Mouse (Mus musculus) liver, embryonic 13.5 days (tissue): ENCODE results near the gene Lgals3bp. TPM values are rescaled to one million over a fixed set of nuclear protein-coding genes. Genes with fewer than 3 reads are reported as not detected.

Source experiments
- ATAC-seq: fragments of 200-750 bp; cut with Nextera tagmentation; 2 replicates; pipeline ENCODE4 v1.8.0; 2017; ENCODE audit warnings: low read depth, mild to moderate bottlenecking, moderate number of reproducible peaks, moderate library complexity
- DNase-seq: peaks from one replicate; pipeline ENCODE4 v3.0.0; 2022
- H3K27ac ChIP-seq: fragments of 300-500 bp; sonication (generic); 2 replicates; pipeline ENCODE4 v1.5.1; 2015; ENCODE audit warnings: moderate library complexity, mild to moderate bottlenecking, inconsistent platforms
- H3K27me3 ChIP-seq: fragments of 300-500 bp; sonication (generic); 2 replicates; pipeline ENCODE4 v1.6.1; 2015; ENCODE audit warnings: mild to moderate bottlenecking, inconsistent platforms
- H3K36me3 ChIP-seq: fragments of 300-500 bp; sonication (generic); 2 replicates; pipeline ENCODE4 v1.6.1; 2015; ENCODE audit warnings: mild to moderate bottlenecking, inconsistent platforms
- H3K4me1 ChIP-seq: fragments of 300-500 bp; sonication (generic); replicated peaks from 2 replicates; pipeline ENCODE4 v1.6.1; 2015; ENCODE audit warnings: inconsistent platforms
- H3K4me2 ChIP-seq: fragments of 300-500 bp; sonication (generic); 2 replicates; pipeline ENCODE4 v1.6.1; 2015; ENCODE audit warnings: inconsistent platforms, mild to moderate bottlenecking, moderate library complexity
- H3K4me3 ChIP-seq: fragments of 300-500 bp; sonication (generic); replicated peaks from 2 replicates; pipeline ENCODE4 v1.5.1; 2015; ENCODE audit warnings: mild to moderate bottlenecking, inconsistent platforms
- H3K9ac ChIP-seq: fragments of 300-500 bp; sonication (generic); 2 replicates; pipeline ENCODE4 v1.6.1; 2015; ENCODE audit warnings: mild to moderate bottlenecking, inconsistent platforms
- H3K9me3 ChIP-seq: fragments of 300-500 bp; sonication (generic); replicated peaks from 2 replicates; pipeline ENCODE4 v1.6.1; 2016; ENCODE audit warnings: inconsistent platforms
- WGBS: fragments of 180-500 bp; shearing (Covaris S2); methylation state at CpG from one replicate; pipeline ENCODE4 v1.1.7; 2015; ENCODE audit not compliant: insufficient replicate concordance; 5-methylcytosine and 5-hydroxymethylcytosine counted together
- polyA plus RNA-seq: library from polyadenylated mRNA; unstranded; fragments of >200 nt; fragmentation: Nextera tagmentation; extraction: Ambion mirVana; gene quantifications from 2 replicates; pipeline ENCODE4 v1.2.1, GENCODE M21; 2015

Lgals3bp gene
- polyA plus RNA-seq, 1 experiment from 2014 or later = 25.4 TPM

GRCm38 (mm10) chr11:118355640-118356039, 46.3 kb downstream of the Lgals3bp start, which contains the start of gene Timp2:
Timp2 (minus strand) TSS chr11:118355740.
- Histone ChIP-seq H3K4me1 (peaks cover 13% of the 10 kb centered on the region), H3K4me3 (peak within 1 kb of the TSS; percentile 54), H3K4me2 (peak within 1 kb of the TSS; percentile 66), H3K27me3 (peaks cover 42% of the 10 kb centered on the region), H3K36me3 (no peaks in the 10 kb centered on the region), H3K9me3 (no peaks in the 10 kb centered on the region), H3K27ac (no peak within 1 kb of the TSS), H3K9ac (peak within 1 kb of the TSS; percentile 63)
- ATAC-seq = no peak
- 42% methylated on average over 6 of the region's 6 CpGs for WGBS
- no peak for DNase-seq

- Histone ChIP-seq H3K9ac (peak overlapping the region; percentile 63), H3K27ac (no peak overlapping the region), H3K36me3 (no peaks in the 10 kb centered on the region), H3K4me2 (peak overlapping the region; percentile 66), H3K4me3 (peak overlapping the region; percentile 54), H3K9me3 (no peaks in the 10 kb centered on the region), H3K27me3 (peaks cover 42% of the 10 kb centered on the region), H3K4me1 (peaks cover 13% of the 10 kb centered on the region)
- DNase-seq (no peak), ATAC-seq (peak; percentile 60)
- WGBS = under 1% methylated on average over 39 of the region's 43 CpGs
These were observed 46.7 kb downstream of the Lgals3bp start for GRCm38 (mm10) chr11:118355205-118355604.

- no peaks in the 10 kb centered on the region for H3K9me3 ChIP-seq
- peaks cover 13% of the 10 kb centered on the region for H3K4me1 ChIP-seq
- ATAC-seq = no peak
- H3K9ac ChIP-seq = peak overlapping the region; percentile 63
- H3K36me3 ChIP-seq = no peaks in the 10 kb centered on the region
- H3K27ac ChIP-seq = no peak overlapping the region
- 2% methylated on average over 44 of the region's 47 CpGs for WGBS
- peak overlapping the region; percentile 66 for H3K4me2 ChIP-seq
- H3K4me3 ChIP-seq = peak overlapping the region; percentile 54
- DNase-seq = no peak
- peaks cover 42% of the 10 kb centered on the region for H3K27me3 ChIP-seq
These were observed 47.2 kb downstream of the Lgals3bp start for GRCm38 (mm10) chr11:118354636-118355191.

- DNase-seq (no peak), ATAC-seq (no peak)
- Histone ChIP-seq H3K9me3 (no peaks in the 10 kb centered on the region), H3K9ac (no peak overlapping the region), H3K36me3 (no peaks in the 10 kb centered on the region), H3K27ac (no peak overlapping the region), H3K27me3 (peaks cover 23% of the 10 kb centered on the region), H3K4me3 (no peak overlapping the region), H3K4me2 (no peak overlapping the region), H3K4me1 (peaks cover 24% of the 10 kb centered on the region)
- 68% methylated on average over 5 of the region's 5 CpGs for WGBS
These were observed 52.4 kb downstream of the Lgals3bp start for GRCm38 (mm10) chr11:118349494-118349893.

GRCm38 (mm10) chr11:118348877-118349276, 53.0 kb downstream of the Lgals3bp start:
- H3K9me3 ChIP-seq = no peaks in the 10 kb centered on the region
- H3K36me3 ChIP-seq = no peaks in the 10 kb centered on the region
- WGBS = 14% methylated on average over 5 of the region's 5 CpGs
- ATAC-seq = peak; percentile 36; the same call in 1 of the 2 replicates
- H3K27me3 ChIP-seq = peaks cover 17% of the 10 kb centered on the region
- H3K9ac ChIP-seq = no peak overlapping the region
- no peak overlapping the region for H3K4me3 ChIP-seq
- H3K27ac ChIP-seq = no peak overlapping the region
- H3K4me1 ChIP-seq = peaks cover 23% of the 10 kb centered on the region
- no peak overlapping the region for H3K4me2 ChIP-seq
- DNase-seq = no peak

GRCm38 (mm10) chr11:118348419-118348818, 53.5 kb downstream of the Lgals3bp start:
- 12% methylated on average over 3 of the region's 3 CpGs for WGBS
- Histone ChIP-seq H3K36me3 (no peaks in the 10 kb centered on the region), H3K4me2 (no peak overlapping the region), H3K4me1 (peaks cover 22% of the 10 kb centered on the region), H3K4me3 (no peak overlapping the region), H3K27ac (no peak overlapping the region), H3K9ac (no peak overlapping the region), H3K9me3 (no peaks in the 10 kb centered on the region), H3K27me3 (peaks cover 12% of the 10 kb centered on the region; the same call in 1 of the 2 replicates)
- ATAC-seq (no peak), DNase-seq (no peak)

GRCm38 (mm10) chr11:118347911-118348310, 54.0 kb downstream of the Lgals3bp start:
- Histone ChIP-seq H3K27me3 (peaks cover 7% of the 10 kb centered on the region; the same call in 1 of the 2 replicates), H3K27ac (no peak overlapping the region), H3K4me2 (no peak overlapping the region), H3K36me3 (no peaks in the 10 kb centered on the region), H3K9me3 (no peaks in the 10 kb centered on the region), H3K4me3 (no peak overlapping the region), H3K9ac (no peak overlapping the region), H3K4me1 (peaks cover 20% of the 10 kb centered on the region)
- DNase-seq (no peak), ATAC-seq (no peak)
- 78% methylated on average over 12 of the region's 12 CpGs for WGBS

- DNase-seq (no peak), ATAC-seq (no peak)
- Histone ChIP-seq H3K27ac (no peak overlapping the region), H3K36me3 (no peaks in the 10 kb centered on the region), H3K4me2 (no peak overlapping the region), H3K9me3 (no peaks in the 10 kb centered on the region), H3K9ac (no peak overlapping the region), H3K27me3 (peaks cover 4% of the 10 kb centered on the region; the same call in 1 of the 2 replicates), H3K4me3 (no peak overlapping the region), H3K4me1 (peaks cover 20% of the 10 kb centered on the region)
- 77% methylated on average over 2 of the region's 2 CpGs for WGBS
These were observed 54.5 kb downstream of the Lgals3bp start for GRCm38 (mm10) chr11:118347391-118347790.

- H3K4me3 ChIP-seq = no peak overlapping the region
- H3K36me3 ChIP-seq = no peaks in the 10 kb centered on the region
- H3K9ac ChIP-seq = no peak overlapping the region
- no peaks in the 10 kb centered on the region for H3K9me3 ChIP-seq
- WGBS = 70% methylated on average over 8 of the region's 8 CpGs
- no peak overlapping the region for H3K4me2 ChIP-seq
- DNase-seq = no peak
- H3K27ac ChIP-seq = no peak overlapping the region
- no peaks in the 10 kb centered on the region; the same call in 1 of the 2 replicates for H3K27me3 ChIP-seq
- no peak for ATAC-seq
- H3K4me1 ChIP-seq = peaks cover 20% of the 10 kb centered on the region
These were observed 55.3 kb downstream of the Lgals3bp start for GRCm38 (mm10) chr11:118346395-118347096.

- Histone ChIP-seq H3K4me3 (no peak overlapping the region), H3K4me1 (peaks cover 20% of the 10 kb centered on the region), H3K36me3 (no peaks in the 10 kb centered on the region), H3K27me3 (no peaks in the 10 kb centered on the region; the same call in 1 of the 2 replicates), H3K9me3 (no peaks in the 10 kb centered on the region), H3K9ac (no peak overlapping the region), H3K4me2 (no peak overlapping the region), H3K27ac (no peak overlapping the region)
- WGBS = 46% methylated on average over 4 of the region's 4 CpGs
- ATAC-seq (no peak), DNase-seq (no peak)
These were observed 56.2 kb downstream of the Lgals3bp start for GRCm38 (mm10) chr11:118345693-118346092.

- Histone ChIP-seq H3K4me1 (peaks cover 11% of the 10 kb centered on the region), H3K9me3 (no peaks in the 10 kb centered on the region), H3K36me3 (no peaks in the 10 kb centered on the region), H3K27me3 (no peaks in the 10 kb centered on the region; the same call in 1 of the 2 replicates), H3K4me2 (no peak overlapping the region), H3K27ac (no peak overlapping the region), H3K9ac (no peak overlapping the region), H3K4me3 (no peak overlapping the region)
- WGBS = 64% methylated on average over 2 of the region's 2 CpGs
- no peak for ATAC-seq
- no peak for DNase-seq
These were observed 58.3 kb downstream of the Lgals3bp start for GRCm38 (mm10) chr11:118343629-118344028.
